Mouse (Mus musculus): Measurements from ENCODE around the gene Hlcs. TPM values are rescaled to one million over a fixed set of nuclear protein-coding genes. Genes with fewer than 3 reads are reported as not detected.

Hlcs gene
- polyA plus RNA-seq, 1 experiment = 17.5 TPM

DNA sequence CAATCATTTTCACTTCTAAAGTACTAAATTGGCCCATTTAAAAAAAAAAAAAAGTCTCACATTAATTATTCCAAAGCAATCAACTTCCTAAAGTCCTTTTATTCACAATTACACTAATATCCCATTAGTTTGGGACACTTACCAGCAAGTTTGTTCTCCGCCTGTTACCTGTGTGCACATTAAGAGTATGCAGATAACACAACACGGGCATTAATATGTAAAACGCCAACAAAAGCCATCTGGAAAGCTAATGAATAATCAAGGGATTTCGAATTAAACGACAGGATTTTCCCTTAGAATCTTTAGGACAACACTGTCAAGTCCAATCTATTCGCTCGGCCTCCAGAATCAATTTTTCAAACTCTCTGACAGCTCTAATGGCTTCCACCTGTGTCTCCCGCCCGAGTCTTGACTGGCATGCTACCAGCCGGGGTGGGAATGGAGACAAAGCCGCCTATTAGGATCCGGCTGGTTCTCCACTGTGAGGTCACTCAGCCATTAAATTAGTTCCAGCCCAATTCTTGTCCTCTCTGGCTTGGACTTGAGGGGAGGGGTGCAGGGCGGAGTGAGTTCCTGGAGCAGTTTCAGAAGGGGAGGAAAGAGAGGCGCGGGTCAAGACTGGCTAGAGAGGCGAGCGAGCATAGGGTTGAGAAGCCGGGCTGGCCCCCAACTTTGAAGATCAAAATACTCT, 85.9 kb downstream of the Hlcs start:
- Histone ChIP-seq H3K27ac (ENCODE audit: insufficient read depth, low read length) (no peak overlapping the region), H3K4me1 (ENCODE audit: control insufficient read depth, insufficient read depth, low read length) (no peaks in the 10 kb centered on the region), H3K4me3 (replicated peaks; ENCODE audit: insufficient read depth, low read depth, low read length) (no peak overlapping the region), H3K27me3 (ENCODE audit: control insufficient read depth, insufficient read depth, low read length) (no peaks in the 10 kb centered on the region)
- WGBS = 34% methylated on average over 18 of the region's 18 CpGs
- TF ChIP-seq CTCF (IDR thresholded peaks at IDR 0.05; ENCODE audit: borderline replicate concordance, insufficient read depth, low read depth, low read length) = no peak
- peak; percentile 64 to 82 for DNase-seq

GRCm38 (mm10) chr16:94223363-94223720, 90.0 kb downstream of the Hlcs start:
- Histone ChIP-seq H3K4me1 (ENCODE audit: control insufficient read depth, insufficient read depth, low read length) (no peaks in the 10 kb centered on the region), H3K27ac (ENCODE audit: insufficient read depth, low read length) (no peak overlapping the region), H3K27me3 (ENCODE audit: control insufficient read depth, insufficient read depth, low read length) (no peaks in the 10 kb centered on the region), H3K4me3 (replicated peaks; ENCODE audit: insufficient read depth, low read depth, low read length) (no peak overlapping the region)
- TF ChIP-seq POLR2A (IDR thresholded peaks at IDR 0.05; ENCODE audit: borderline replicate concordance, insufficient read depth, low read length) = no peak
- no peak for TF ChIP-seq CTCF (IDR thresholded peaks at IDR 0.05; ENCODE audit: borderline replicate concordance, insufficient read depth, low read depth, low read length)
- WGBS = 94% methylated on average over 8 of the region's 8 CpGs
- no peak for DNase-seq

DNA sequence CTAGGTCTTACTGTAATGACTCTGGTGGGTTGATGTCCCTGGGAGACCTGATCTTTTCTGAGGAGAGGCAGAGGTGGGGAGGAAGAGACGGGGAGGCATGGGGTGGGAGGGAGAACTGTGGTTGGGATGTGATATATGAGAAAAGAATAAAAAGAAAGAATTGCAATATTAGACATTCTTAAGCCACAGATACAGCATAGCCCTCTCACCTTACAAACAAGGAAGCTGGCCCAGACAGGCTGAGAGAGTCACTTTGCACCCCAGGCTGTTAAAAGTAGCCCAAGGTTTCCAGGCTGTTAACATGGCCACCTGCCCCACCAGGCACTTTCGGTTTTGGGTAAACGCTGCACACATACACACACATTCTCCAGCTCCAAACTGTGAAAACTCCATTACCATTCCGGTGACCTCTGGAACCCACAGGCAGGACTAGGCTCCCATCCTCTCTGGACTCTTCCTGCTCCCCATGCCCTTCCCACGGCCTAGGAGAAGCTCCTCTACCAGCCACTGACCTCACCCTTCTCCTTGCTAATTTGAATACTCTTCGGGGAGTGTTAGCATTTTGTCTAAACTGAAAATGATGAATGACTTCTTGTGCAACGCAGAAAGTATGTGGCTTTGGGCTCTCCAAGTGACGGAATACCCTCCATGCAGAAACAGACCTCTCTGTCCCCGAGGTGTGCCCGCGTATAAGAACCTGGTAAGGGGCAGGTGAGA, 90.6 kb downstream of the Hlcs start:
- no peak for DNase-seq
- H3K4me3 ChIP-seq (replicated peaks; ENCODE audit: insufficient read depth, low read depth, low read length) = no peak overlapping the region
- WGBS = 96% methylated on average over 11 of the region's 11 CpGs
- no peaks in the 10 kb centered on the region for H3K27me3 ChIP-seq (ENCODE audit: control insufficient read depth, insufficient read depth, low read length)
- TF ChIP-seq POLR2A (IDR thresholded peaks at IDR 0.05; ENCODE audit: borderline replicate concordance, insufficient read depth, low read length) (no peak), CTCF (IDR thresholded peaks at IDR 0.05; ENCODE audit: borderline replicate concordance, insufficient read depth, low read depth, low read length) (no peak)
- no peaks in the 10 kb centered on the region for H3K4me1 ChIP-seq (ENCODE audit: control insufficient read depth, insufficient read depth, low read length)
- no peak overlapping the region for H3K27ac ChIP-seq (ENCODE audit: insufficient read depth, low read length)

- TF ChIP-seq POLR2A (IDR thresholded peaks at IDR 0.05; ENCODE audit: borderline replicate concordance, insufficient read depth, low read length) = no peak
- no peak for TF ChIP-seq CTCF (IDR thresholded peaks at IDR 0.05; ENCODE audit: borderline replicate concordance, insufficient read depth, low read depth, low read length)
- 94% methylated on average over 15 of the region's 15 CpGs for WGBS
- H3K4me3 ChIP-seq (replicated peaks; ENCODE audit: insufficient read depth, low read depth, low read length) = no peak overlapping the region
- no peaks in the 10 kb centered on the region for H3K27me3 ChIP-seq (ENCODE audit: control insufficient read depth, insufficient read depth, low read length)
- H3K27ac ChIP-seq (ENCODE audit: insufficient read depth, low read length) = no peak overlapping the region
- peaks cover 17% of the 10 kb centered on the region for H3K4me1 ChIP-seq (ENCODE audit: control insufficient read depth, insufficient read depth, low read length)
- DNase-seq = no peak
Measured at GRCm38 (mm10) chr16:94210689-94211357, 102.5 kb downstream of the Hlcs start.

GRCm38 (mm10) chr16:94209626-94210025, 103.7 kb downstream of the Hlcs start:
- no peak overlapping the region for H3K4me3 ChIP-seq (replicated peaks; ENCODE audit: insufficient read depth, low read depth, low read length)
- no peak for TF ChIP-seq CTCF (IDR thresholded peaks at IDR 0.05; ENCODE audit: borderline replicate concordance, insufficient read depth, low read depth, low read length)
- no peak for TF ChIP-seq POLR2A (IDR thresholded peaks at IDR 0.05; ENCODE audit: borderline replicate concordance, insufficient read depth, low read length)
- H3K27me3 ChIP-seq (ENCODE audit: control insufficient read depth, insufficient read depth, low read length) = no peaks in the 10 kb centered on the region
- no peak overlapping the region for H3K27ac ChIP-seq (ENCODE audit: insufficient read depth, low read length)
- peaks cover 17% of the 10 kb centered on the region for H3K4me1 ChIP-seq (ENCODE audit: control insufficient read depth, insufficient read depth, low read length)
- DNase-seq = peak in 1 of 2 experiments; percentile 75
- 26% methylated on average over 3 of the region's 3 CpGs for WGBS

DNA sequence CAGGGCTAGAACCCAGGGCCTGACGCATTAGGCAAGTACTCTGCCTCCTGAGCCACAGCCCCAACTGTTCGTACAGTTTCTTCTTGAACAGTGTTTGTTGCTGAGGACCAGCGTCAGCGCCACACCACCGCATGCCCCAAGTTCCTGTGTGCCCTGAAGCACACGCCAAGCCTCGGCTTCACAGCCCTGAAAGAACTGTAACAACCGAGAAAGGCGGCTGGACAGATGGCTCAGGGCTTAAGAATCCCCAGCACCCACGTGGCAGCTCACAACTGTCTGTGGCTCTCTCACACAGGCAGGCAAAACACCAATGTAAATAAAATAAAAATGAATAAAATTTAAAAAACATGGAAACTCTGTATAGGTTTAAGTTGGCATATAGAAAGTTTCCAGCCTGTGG, 104.5 kb downstream of the Hlcs start:
- no peaks in the 10 kb centered on the region for H3K27me3 ChIP-seq (ENCODE audit: control insufficient read depth, insufficient read depth, low read length)
- DNase-seq = no peak
- peaks cover 17% of the 10 kb centered on the region for H3K4me1 ChIP-seq (ENCODE audit: control insufficient read depth, insufficient read depth, low read length)
- no peak overlapping the region for H3K4me3 ChIP-seq (replicated peaks; ENCODE audit: insufficient read depth, low read depth, low read length)
- 74% methylated on average over 10 of the region's 10 CpGs for WGBS
- TF ChIP-seq CTCF (IDR thresholded peaks at IDR 0.05; ENCODE audit: borderline replicate concordance, insufficient read depth, low read depth, low read length) (no peak), POLR2A (IDR thresholded peaks at IDR 0.05; ENCODE audit: borderline replicate concordance, insufficient read depth, low read length) (no peak)
- no peak overlapping the region for H3K27ac ChIP-seq (ENCODE audit: insufficient read depth, low read length)

GRCm38 (mm10) chr16:94208152-94208551, 105.2 kb downstream of the Hlcs start:
- WGBS = 97% methylated on average over 6 of the region's 6 CpGs
- Histone ChIP-seq H3K4me1 (ENCODE audit: control insufficient read depth, insufficient read depth, low read length) (peaks cover 17% of the 10 kb centered on the region), H3K27me3 (ENCODE audit: control insufficient read depth, insufficient read depth, low read length) (no peaks in the 10 kb centered on the region), H3K27ac (ENCODE audit: insufficient read depth, low read length) (no peak overlapping the region), H3K4me3 (replicated peaks; ENCODE audit: insufficient read depth, low read depth, low read length) (no peak overlapping the region)
- no peak for DNase-seq
- no peak for TF ChIP-seq CTCF (IDR thresholded peaks at IDR 0.05; ENCODE audit: borderline replicate concordance, insufficient read depth, low read depth, low read length)
- no peak for TF ChIP-seq POLR2A (IDR thresholded peaks at IDR 0.05; ENCODE audit: borderline replicate concordance, insufficient read depth, low read length)

Data from cerebellum, adult 2 months (tissue).